12 mouse cellular contexts compared by ENCODE assay signal in the genomic region with DNA sequence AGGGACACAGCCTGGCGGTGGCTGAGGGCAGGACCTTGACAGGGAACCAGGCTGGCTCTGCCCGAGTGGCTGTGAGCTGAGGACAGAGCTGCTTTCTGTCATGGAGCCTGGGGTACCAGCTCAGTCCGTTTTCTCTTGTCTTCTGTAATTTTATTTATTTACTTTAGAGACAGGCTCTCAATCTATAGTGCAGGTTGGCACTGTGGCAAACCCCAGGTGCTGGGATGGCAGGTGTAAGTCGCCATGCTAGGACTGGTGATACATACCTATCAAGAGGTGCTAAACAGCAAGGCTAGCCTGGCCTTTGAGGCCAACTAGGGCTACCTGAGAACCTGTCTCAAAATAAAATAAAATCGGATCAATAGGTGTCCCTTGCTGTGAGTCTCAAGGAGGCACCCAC. TPM values are rescaled to one million over a fixed set of nuclear protein-coding genes. Genes with fewer than 3 reads are reported as not detected.
A peak's percentile ranks its signal among the peaks of the same experiment; 100 is the strongest.
DNase-seq lines count a peak whose midpoint lies in the region; ATAC-seq and TF ChIP-seq lines count a peak whose summit lies in the region.
"Had no signal": no experiment of that assay in that cellular context is flagged by ENCODE, and none has a peak within 500 bp of the region (broad histone marks: within the 10 kb centered on the region; RNA-seq: fewer than 3 reads in every experiment).

No protein-coding gene starts in this region.

- peaks cover 37% of the 10 kb centered on the region for H3K4me1 ChIP-seq in liver, embryonic 12.5 days
- H3K4me1 ChIP-seq in liver, postnatal 0 days (ENCODE audit: insufficient read depth): peaks cover 8% of the 10 kb centered on the region
- H3K4me1 ChIP-seq in limb, embryonic 12.5 days (replicated peaks): peaks cover 45% of the 10 kb centered on the region
- peaks cover 21% of the 10 kb centered on the region for H3K4me1 ChIP-seq in neural tube, embryonic 14.5 days (ENCODE audit: control insufficient read depth, insufficient read depth, low read length)

- no peak for TF ChIP-seq CTCF in gastrocnemius, adult 2 months (IDR thresholded peaks at IDR 0.05)
- TF ChIP-seq CTCF in liver, postnatal 0 days (IDR thresholded peaks at IDR 0.05; ENCODE audit: low read depth): no peak

- TF ChIP-seq EP300 in liver, postnatal 0 days (IDR thresholded peaks at IDR 0.05; ENCODE audit: low read depth): no peak

- no peaks in the 10 kb centered on the region for H3K9me3 ChIP-seq in liver, embryonic 12.5 days (replicated peaks)
- no peaks in the 10 kb centered on the region for H3K9me3 ChIP-seq in liver, postnatal 0 days (ENCODE audit: low read length)
- no peaks in the 10 kb centered on the region for H3K9me3 ChIP-seq in limb, embryonic 12.5 days
- no peaks in the 10 kb centered on the region for H3K9me3 ChIP-seq in neural tube, embryonic 14.5 days (ENCODE audit: control insufficient read depth, low read length)
- H3K9me3 ChIP-seq: megakaryocyte, embryonic 14.5 days had no signal

- DNase-seq in gastrocnemius, adult 2 months: no peak
- DNase-seq in gastrocnemius, postnatal 36 days: no peak
- no peak for DNase-seq in liver, postnatal 0 days
- no peak for DNase-seq in T-cell, adult 2 months (ENCODE audit: low spot score)
- no peak for DNase-seq in kidney, postnatal 36 days
- DNase-seq: kidney, adult 9 months; left cerebral cortex, postnatal 4 days; thymus, postnatal 4 days had no signal

- H3K9ac ChIP-seq in liver, embryonic 12.5 days: no peak overlapping the region
- no peak overlapping the region for H3K9ac ChIP-seq in liver, postnatal 0 days (replicated peaks)
- no peak overlapping the region for H3K9ac ChIP-seq in limb, embryonic 12.5 days (replicated peaks)
- no peak overlapping the region for H3K9ac ChIP-seq in neural tube, embryonic 14.5 days (replicated peaks; ENCODE audit: low read depth, low read length)

- peak overlapping the region; percentile 79; the same call in 1 of the 2 replicates for H3K4me2 ChIP-seq in liver, embryonic 12.5 days
- H3K4me2 ChIP-seq in liver, postnatal 0 days (ENCODE audit: low read depth, low read length): no peak overlapping the region
- peak overlapping the region; percentile 88; the same call in 1 of the 2 replicates for H3K4me2 ChIP-seq in limb, embryonic 12.5 days
- H3K4me2 ChIP-seq in neural tube, embryonic 14.5 days (ENCODE audit: low read depth, low read length): peak overlapping the region; percentile 80; the same call in 1 of the 2 replicates

- WGBS in liver, embryonic 12.5 days (ENCODE audit: insufficient replicate concordance): 63% methylated on average over 5 of the region's 5 CpGs
- 67% methylated on average over 5 of the region's 5 CpGs for WGBS in liver, postnatal 0 days (ENCODE audit: insufficient replicate concordance)
- WGBS in limb, embryonic 12.5 days: 67% methylated on average over 5 of the region's 5 CpGs
- 73% methylated on average over 5 of the region's 5 CpGs for WGBS in neural tube, embryonic 14.5 days

- H3K27me3 ChIP-seq in liver, embryonic 12.5 days (replicated peaks): peaks cover 80% of the 10 kb centered on the region
- H3K27me3 ChIP-seq in liver, postnatal 0 days (ENCODE audit: insufficient read depth, low read length): peaks cover 4% of the 10 kb centered on the region; the same call in 1 of the 2 replicates
- H3K27me3 ChIP-seq in limb, embryonic 12.5 days: no peaks in the 10 kb centered on the region; the same call in 1 of the 2 replicates
- H3K27me3 ChIP-seq in neural tube, embryonic 14.5 days (ENCODE audit: control insufficient read depth, insufficient read depth, low read length): no peaks in the 10 kb centered on the region

- peak overlapping the region; percentile 74 for H3K4me3 ChIP-seq in gastrocnemius, adult 2 months
- H3K4me3 ChIP-seq in liver, embryonic 12.5 days: no peak overlapping the region
- H3K4me3 ChIP-seq in liver, postnatal 0 days (ENCODE audit: low read depth, low read length): no peak overlapping the region
- H3K4me3 ChIP-seq in limb, embryonic 12.5 days (replicated peaks): peak overlapping the region; percentile 53; the same call in 1 of the 2 replicates
- H3K4me3 ChIP-seq in neural tube, embryonic 14.5 days (ENCODE audit: low read depth, low read length): peak overlapping the region; percentile 48; the same call in 1 of the 2 replicates

- no peaks in the 10 kb centered on the region for H3K36me3 ChIP-seq in liver, embryonic 12.5 days
- H3K36me3 ChIP-seq in liver, postnatal 0 days (replicated peaks; ENCODE audit: insufficient read depth, low read length): no peaks in the 10 kb centered on the region
- peaks cover 5% of the 10 kb centered on the region; the same call in 1 of the 2 replicates for H3K36me3 ChIP-seq in limb, embryonic 12.5 days
- no peaks in the 10 kb centered on the region; the same call in 1 of the 2 replicates for H3K36me3 ChIP-seq in neural tube, embryonic 14.5 days (ENCODE audit: control insufficient read depth, insufficient read depth, low read length)

- H3K27ac ChIP-seq in gastrocnemius, adult 2 months: peak overlapping the region; percentile 85; the same call in 1 of the 2 replicates
- no peak overlapping the region for H3K27ac ChIP-seq in liver, embryonic 12.5 days
- H3K27ac ChIP-seq in liver, postnatal 0 days (ENCODE audit: low read depth): no peak overlapping the region
- no peak overlapping the region for H3K27ac ChIP-seq in limb, embryonic 12.5 days
- no peak overlapping the region for H3K27ac ChIP-seq in neural tube, embryonic 14.5 days (ENCODE audit: low read depth, low read length)

- intact Hi-C loops in gastrocnemius, adult 2 months (cut with DNase I): loop anchor here (10.0 kb wide), 1 partner anchor 51 kb away; the partner anchor contains the start of genes Il12rb1 and Mast3
- intact Hi-C loops in gastrocnemius, postnatal 36 days (cut with DNase I): no loop called here

- ATAC-seq in liver, embryonic 12.5 days: no peak
- ATAC-seq in liver, postnatal 0 days: no peak
- ATAC-seq in limb, embryonic 12.5 days (ENCODE audit: insufficient number of reproducible peaks, insufficient read depth, low FRiP score, low TSS enrichment, low read depth): no peak
- ATAC-seq in neural tube, embryonic 14.5 days (ENCODE audit: low read depth): no peak

RNA-seq across cellular contexts. Expression of gene Kcnn1, which starts 7.0 kb away (rescaled TPM):
- total RNA-seq in gastrocnemius, adult 2 months (2021): 10 to 100 TPM; 18.1 to 21.5 TPM
- 10 to 100 TPM; 12.8 to 18.3 TPM for total RNA-seq in gastrocnemius, postnatal 36 days (2021)
- 0.55 and 0.72 TPM in 2 replicates for polyA plus RNA-seq in liver, embryonic 12.5 days (2016; fragmentation: Nextera tagmentation; extraction: Ambion mirVana)
- 0.19 and 0.45 TPM in 2 replicates for polyA plus RNA-seq in liver, postnatal 0 days (2015; fragmentation: Nextera tagmentation; extraction: Ambion mirVana)
- 4.3 and 6.0 TPM in 2 replicates for polyA plus RNA-seq in limb, embryonic 12.5 days (2016; fragmentation: Nextera tagmentation; extraction: Ambion mirVana)
- polyA plus RNA-seq in neural tube, embryonic 14.5 days (2014; fragmentation: Nextera tagmentation; extraction: Ambion mirVana): 12.6 and 13.0 TPM in 2 replicates

RNA-seq across cellular contexts. Expression of gene Arrdc2, which starts 16.5 kb away (rescaled TPM):
- 100 to 1,000 TPM in 1 of 2 experiments, 10 to 100 TPM in 1; 66.5 to 182 TPM for total RNA-seq in gastrocnemius, adult 2 months (2021)
- total RNA-seq in gastrocnemius, postnatal 36 days (2021): 10 to 100 TPM; 47.9 to 92.8 TPM
- 16.1 and 17.8 TPM in 2 replicates for polyA plus RNA-seq in liver, embryonic 12.5 days (2016; fragmentation: Nextera tagmentation; extraction: Ambion mirVana)
- 6.1 and 6.2 TPM in 2 replicates for polyA plus RNA-seq in liver, postnatal 0 days (2015; fragmentation: Nextera tagmentation; extraction: Ambion mirVana)
- polyA plus RNA-seq in limb, embryonic 12.5 days (2016; fragmentation: Nextera tagmentation; extraction: Ambion mirVana): 5.3 and 6.4 TPM in 2 replicates
- 8.9 and 9.3 TPM in 2 replicates for polyA plus RNA-seq in neural tube, embryonic 14.5 days (2014; fragmentation: Nextera tagmentation; extraction: Ambion mirVana)

RNA-seq across cellular contexts. Expression of gene Ccdc124, which starts 17.7 kb away (rescaled TPM):
- total RNA-seq in gastrocnemius, adult 2 months (2021): 10 to 100 TPM; 65.6 to 73.1 TPM
- total RNA-seq in gastrocnemius, postnatal 36 days (2021): 10 to 100 TPM; 56.2 to 64.3 TPM
- polyA plus RNA-seq in liver, embryonic 12.5 days (2016; fragmentation: Nextera tagmentation; extraction: Ambion mirVana): 78.8 and 81.1 TPM in 2 replicates
- 34.3 and 37.9 TPM in 2 replicates for polyA plus RNA-seq in liver, postnatal 0 days (2015; fragmentation: Nextera tagmentation; extraction: Ambion mirVana)
- polyA plus RNA-seq in limb, embryonic 12.5 days (2016; fragmentation: Nextera tagmentation; extraction: Ambion mirVana): 119 and 127 TPM in 2 replicates
- 155 and 159 TPM in 2 replicates for polyA plus RNA-seq in neural tube, embryonic 14.5 days (2014; fragmentation: Nextera tagmentation; extraction: Ambion mirVana)

RNA-seq across cellular contexts. Expression of gene Slc5a5, which starts 36.5 kb away (rescaled TPM):
- not detected for total RNA-seq in gastrocnemius, adult 2 months (2021)
- under 1 TPM in 1 of 2 experiments, not detected in 1; 0.10 TPM for total RNA-seq in gastrocnemius, postnatal 36 days (2021)
- 0.08 and 0.11 TPM in 2 replicates for polyA plus RNA-seq in liver, embryonic 12.5 days (2016; fragmentation: Nextera tagmentation; extraction: Ambion mirVana)
- polyA plus RNA-seq in liver, postnatal 0 days (2015; fragmentation: Nextera tagmentation; extraction: Ambion mirVana): not detected in 2 replicates
- 0.15 and 0.29 TPM in 2 replicates for polyA plus RNA-seq in limb, embryonic 12.5 days (2016; fragmentation: Nextera tagmentation; extraction: Ambion mirVana)
- polyA plus RNA-seq in neural tube, embryonic 14.5 days (2014; fragmentation: Nextera tagmentation; extraction: Ambion mirVana): 1.7 and 2.6 TPM in 2 replicates

RNA-seq across cellular contexts. Expression of gene Rpl18a, which starts 41.2 kb away (rescaled TPM):
- total RNA-seq in gastrocnemius, adult 2 months (2021): 1,000 to 10,000 TPM in 1 of 2 experiments, 100 to 1,000 TPM in 1; 932 to 1,039 TPM
- total RNA-seq in gastrocnemius, postnatal 36 days (2021): 100 to 1,000 TPM; 802 to 969 TPM
- 3,066 and 3,170 TPM in 2 replicates for polyA plus RNA-seq in liver, embryonic 12.5 days (2016; fragmentation: Nextera tagmentation; extraction: Ambion mirVana)
- 2,490 and 2,569 TPM in 2 replicates for polyA plus RNA-seq in liver, postnatal 0 days (2015; fragmentation: Nextera tagmentation; extraction: Ambion mirVana)
- polyA plus RNA-seq in limb, embryonic 12.5 days (2016; fragmentation: Nextera tagmentation; extraction: Ambion mirVana): 3,693 and 3,808 TPM in 2 replicates
- polyA plus RNA-seq in neural tube, embryonic 14.5 days (2014; fragmentation: Nextera tagmentation; extraction: Ambion mirVana): 2,427 and 2,505 TPM in 2 replicates

Comparison
In these comparisons a context has a peak if more than half of its experiments do, and no peak if none do; other contexts are left out.
1. H3K4me3 ChIP-seq: peak in gastrocnemius, adult 2 months (single experiment), limb, embryonic 12.5 days (single experiment) and neural tube, embryonic 14.5 days (single experiment); none in liver, embryonic 12.5 days (single experiment) and liver, postnatal 0 days (single experiment).